Mouse (Mus musculus) thymus, adult 2 months (tissue): ENCODE measurements at regions not wholly inside any gene's neighbourhood (a gene's known extent, or its start where the extent isn't known, plus 50 kb on each side); places are given as distances from the start of the nearest gene placed in this dataset.

Source experiments
- CTCF ChIP-seq: fragments of 200-500 bp; IDR thresholded peaks from 2 replicates; pipeline ENCODE4 v1.5.1; 2012; ENCODE audit warnings: mild to moderate bottlenecking, control low read depth, low read length, moderate library complexity, borderline replicate concordance; ENCODE audit not compliant: control insufficient read depth, poor library complexity, insufficient read depth; ENCODE audit errors: extremely low read depth
- POLR2A ChIP-seq: fragments of 200-500 bp; IDR thresholded peaks from 2 replicates; pipeline ENCODE4 v1.6.1; 2012; ENCODE audit warnings: mild to moderate bottlenecking, low read length, control low read depth, moderate library complexity; ENCODE audit not compliant: control insufficient read depth, poor library complexity, insufficient read depth; ENCODE audit errors: extremely low read depth

GRCm38 (mm10) chr2:74463407-74463806 lies 115.8 kb downstream of the Lnpk start:
- TF ChIP-seq POLR2A: no peak
- TF ChIP-seq CTCF: no peak
